Mouse (Mus musculus) left cerebral cortex, adult 11 months (tissue): ENCODE data around the gene Nucb1.

Experiments
- DNase-seq: peaks from one replicate; pipeline ENCODE4 v3.0.0; 2022; ENCODE audit warnings: low spot score

Gene Nucb1

DNA sequence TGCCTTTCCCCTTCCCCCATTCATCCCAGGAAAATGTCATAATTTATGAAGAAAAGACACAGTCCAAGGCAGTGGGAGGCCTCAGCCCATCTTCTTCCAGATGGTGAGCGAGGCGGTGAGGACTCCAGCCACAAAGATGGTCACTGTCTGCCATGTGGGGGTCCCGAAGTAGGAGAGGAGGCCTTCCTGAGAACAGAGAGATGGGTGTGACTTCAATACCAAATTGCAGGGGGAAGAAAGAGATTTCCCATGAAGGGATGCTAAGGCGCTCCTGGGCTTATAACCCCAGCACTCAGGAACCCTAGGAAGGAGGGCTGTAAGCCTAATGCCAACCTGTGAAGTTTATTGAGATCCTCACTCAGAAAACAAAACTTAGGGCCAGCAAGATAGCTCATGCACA, 48.4 kb downstream of the Nucb1 start:
- no peak for DNase-seq

GRCm38 (mm10) chr7:45461326-45461725, 48.9 kb downstream of the Nucb1 start:
- no peak for DNase-seq

- DNase-seq, result no peak
Measured at GRCm38 (mm10) chr7:45460860-45461314, 49.3 kb downstream of the Nucb1 start.

DNA sequence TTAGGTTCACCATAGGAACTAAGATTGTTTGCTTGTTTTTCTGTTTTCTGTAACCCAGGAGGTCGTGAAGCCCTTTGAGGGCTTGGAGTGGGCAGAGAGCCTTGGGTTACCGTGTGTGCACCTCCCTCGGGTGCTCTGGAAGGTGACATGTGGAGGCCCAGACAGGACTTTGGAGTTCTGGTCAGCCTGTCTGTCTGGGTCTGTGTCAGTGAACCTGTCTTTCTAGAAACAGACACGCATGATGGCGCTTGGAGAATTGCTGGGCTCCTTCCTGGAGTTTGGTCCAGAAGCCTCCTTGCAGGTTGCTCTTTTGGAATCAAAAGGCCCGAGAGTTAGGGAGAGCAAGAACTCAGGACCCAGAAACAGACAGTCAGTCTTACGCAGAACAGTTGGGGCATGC, 49.8 kb downstream of the Nucb1 start:
- no peak for DNase-seq

DNA sequence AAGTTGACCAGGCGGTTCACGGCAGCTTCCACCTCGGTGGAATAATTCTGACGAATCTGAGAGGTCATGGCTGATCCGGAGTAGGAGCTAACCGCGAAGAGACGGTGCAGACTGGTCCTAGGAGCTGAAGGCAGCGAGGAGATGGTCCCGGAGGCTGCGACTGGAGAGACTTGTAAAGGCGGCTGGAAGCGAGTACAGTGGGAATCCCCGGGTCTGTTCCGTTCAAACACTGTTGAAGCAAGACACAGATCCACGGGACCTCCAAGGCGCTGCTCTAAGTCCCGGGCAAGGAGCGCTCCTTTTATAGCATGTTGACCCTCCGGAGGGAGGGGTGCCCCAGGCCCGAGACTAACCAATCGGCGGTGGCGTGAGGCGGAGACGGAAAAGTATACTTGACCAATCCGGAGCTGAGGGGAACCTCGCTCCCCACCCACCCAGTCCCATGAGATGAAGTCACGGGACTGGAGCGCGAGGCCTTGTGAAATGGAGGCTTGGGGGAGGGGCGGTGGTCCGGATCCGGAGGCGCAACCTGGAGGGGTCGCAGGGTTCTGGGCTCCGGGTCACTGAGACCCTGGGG, 50.6 kb downstream of the Nucb1 start, which contains the start of gene Ftl1:
Ftl1 (minus strand) TSS at position 321 of the 577 bp plus-strand sequence.
- DNase-seq, result peak; percentile 97

DNA sequence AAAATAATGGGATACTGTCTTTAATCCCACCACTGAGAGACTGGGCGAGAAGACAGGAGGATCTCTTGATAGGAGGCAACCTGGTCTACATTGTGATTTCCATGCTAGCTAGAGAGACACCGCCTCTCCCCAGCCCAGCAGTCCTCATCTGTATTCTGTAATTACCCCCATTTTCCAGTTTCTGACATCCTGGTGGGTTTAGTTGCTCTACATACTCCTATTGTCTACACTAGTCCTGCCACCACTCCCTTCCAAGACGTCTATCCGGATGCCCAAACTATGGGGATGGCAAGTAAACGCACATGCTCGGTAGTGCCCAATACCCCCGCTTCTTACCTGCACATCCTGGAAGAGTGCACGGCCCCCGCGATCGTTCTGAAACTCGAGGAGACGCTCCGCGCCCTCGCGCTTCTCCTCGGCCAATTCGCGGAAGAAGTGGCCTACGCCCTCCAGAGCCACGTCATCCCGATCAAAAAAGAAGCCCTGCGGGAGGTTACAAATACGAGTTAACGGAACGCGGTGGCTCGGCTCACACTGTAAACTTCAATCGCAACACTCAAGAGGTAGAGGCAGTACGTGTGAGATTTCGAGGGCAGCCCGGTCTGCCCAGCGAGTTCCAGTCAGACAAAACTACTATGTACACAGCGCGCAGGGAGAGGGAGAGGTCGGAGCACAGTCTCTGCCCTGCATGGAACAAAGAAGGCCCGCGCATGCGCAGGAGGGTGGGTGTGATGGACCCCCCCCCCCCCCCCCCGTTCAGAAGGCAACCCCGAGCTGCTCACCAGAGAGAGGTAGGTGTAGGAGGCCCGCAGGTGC, 51.2 kb downstream of the Nucb1 start:
- DNase-seq, result no peak

DNA sequence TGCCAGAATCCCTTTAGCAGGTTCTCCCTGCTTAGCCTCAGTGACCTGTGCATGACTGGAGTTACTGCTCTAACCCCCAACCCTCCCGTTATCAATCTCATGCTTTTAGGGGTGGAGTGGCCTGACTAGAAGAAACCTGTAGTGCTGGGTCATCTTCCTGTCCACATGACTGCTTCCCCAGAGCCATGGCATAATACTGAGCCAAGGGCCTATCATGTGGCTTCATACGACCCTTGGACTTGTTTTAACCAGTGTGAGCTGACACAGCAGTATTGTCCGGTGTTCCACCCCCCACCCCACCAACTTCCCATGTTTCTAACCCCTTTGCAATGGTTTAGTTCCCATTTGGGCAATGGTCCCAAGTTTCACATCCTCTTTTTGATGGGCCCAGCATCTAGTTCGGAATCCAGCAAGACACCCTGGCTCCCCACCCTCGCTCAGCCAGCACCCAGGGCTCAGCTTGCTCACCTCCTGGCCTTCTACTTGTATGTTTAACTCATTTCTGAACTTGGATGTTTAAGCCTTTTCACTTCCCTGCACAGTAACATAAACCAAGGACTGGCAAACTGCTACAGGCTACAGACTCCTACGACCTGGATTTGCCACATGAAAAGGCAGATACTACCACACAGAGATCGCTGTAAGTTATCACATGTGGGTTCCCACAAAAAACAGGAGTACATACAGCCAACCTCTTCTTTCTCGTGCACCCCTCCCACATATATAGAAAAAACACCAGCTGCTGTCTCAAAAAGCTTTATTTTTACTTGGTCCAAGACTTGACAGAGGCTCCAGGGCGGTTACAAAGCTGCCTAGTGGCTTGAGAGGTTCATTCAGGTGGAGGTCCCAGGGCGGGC, 52.8 kb downstream of the Nucb1 start:
- no peak for DNase-seq

GRCm38 (mm10) chr7:45456721-45457203, 53.4 kb downstream of the Nucb1 start:
- no peak for DNase-seq

DNA sequence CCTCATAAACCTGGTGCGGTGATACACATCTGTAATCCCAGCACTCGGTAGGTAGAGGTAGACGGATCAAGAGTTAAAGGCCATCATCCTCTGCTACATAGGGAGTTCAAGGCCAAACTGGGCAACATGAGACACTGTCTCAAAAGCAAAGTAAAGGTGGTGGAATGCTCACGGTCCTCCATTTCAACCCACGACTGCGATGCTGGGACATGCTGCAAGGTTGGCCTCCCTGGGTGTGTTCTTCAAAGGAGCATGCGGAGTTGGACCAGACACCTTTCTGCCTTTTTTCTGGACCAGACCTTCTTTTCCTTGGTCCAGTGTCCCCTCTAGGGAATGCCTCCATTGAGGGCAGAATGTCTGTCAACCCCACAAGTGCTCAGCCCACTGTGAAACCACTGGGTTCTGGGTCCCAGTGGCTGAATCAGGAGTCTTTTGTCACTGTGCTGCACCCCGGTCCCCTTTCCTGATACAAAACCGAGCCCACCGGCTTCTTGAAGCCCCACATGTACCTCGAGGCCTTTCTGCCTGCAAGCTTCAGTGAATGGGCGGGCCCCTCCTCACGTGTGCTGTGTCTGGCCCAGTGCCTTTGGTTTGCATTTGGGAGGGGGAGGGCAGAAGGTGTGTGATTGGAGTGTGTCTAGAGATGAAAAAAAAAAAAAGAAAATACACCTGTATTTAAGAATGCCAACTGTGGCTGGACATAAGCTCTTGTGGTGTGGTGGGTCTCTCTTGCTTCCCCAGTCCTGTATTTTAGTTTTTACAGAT, 54.1 kb downstream of the Nucb1 start:
- no peak for DNase-seq

DNA sequence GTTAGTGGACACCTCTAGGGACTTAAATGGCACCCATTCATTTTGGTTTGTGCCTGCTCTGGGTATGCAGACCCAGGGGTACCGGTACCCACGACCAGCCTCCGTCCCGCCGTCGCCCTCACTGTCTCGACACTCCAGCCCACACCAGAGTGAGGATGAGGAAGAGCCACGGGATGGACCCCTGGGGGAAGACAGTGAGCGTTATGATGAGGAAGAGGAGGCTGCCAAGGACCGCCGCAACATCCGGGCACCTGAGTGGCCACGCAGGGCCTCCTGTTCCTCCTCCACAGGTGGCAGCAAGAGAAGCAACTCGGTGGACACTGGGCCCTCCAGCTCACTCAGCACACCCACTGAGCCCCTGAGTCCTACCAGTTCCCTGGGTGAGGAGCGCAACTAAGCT, 55.2 kb downstream of the Nucb1 start:
- DNase-seq, result no peak

GRCm38 (mm10) chr7:45451344-45451982, 58.7 kb downstream of the Nucb1 start:
- DNase-seq, result peak; percentile 80

- no peak for DNase-seq
Measured at GRCm38 (mm10) chr7:45449974-45450373, 60.2 kb downstream of the Nucb1 start.

DNA sequence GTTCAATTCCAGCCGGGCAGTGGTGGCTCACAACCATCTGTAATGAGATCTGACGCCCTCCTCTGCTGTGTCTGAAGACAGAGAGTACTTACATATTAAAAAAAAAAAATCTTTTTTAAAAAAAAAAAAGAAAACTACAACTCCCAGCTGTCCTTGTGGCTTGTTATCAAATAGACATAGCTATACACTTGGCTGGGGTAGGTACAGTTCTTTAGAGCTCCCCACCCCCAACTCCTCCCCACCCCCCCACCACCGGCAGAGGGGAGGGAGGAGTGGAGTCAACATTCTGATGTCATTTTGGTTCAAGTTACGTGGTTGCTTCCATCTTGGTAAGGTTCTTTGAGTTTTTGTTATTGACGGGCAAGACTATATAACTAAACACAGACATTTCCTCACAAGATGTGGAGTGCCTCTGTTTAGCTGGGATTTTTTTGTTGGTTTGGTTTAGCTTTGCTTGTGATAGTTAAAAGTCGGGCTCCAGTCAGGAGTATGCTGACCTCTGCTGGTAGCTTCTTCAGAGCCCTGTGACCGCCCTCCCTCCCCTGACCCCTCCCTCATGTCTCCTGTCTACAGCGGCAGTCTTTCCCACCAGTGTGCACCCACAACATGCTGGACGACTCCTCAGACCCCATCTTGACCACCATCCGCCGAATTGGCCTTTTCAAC, 62.7 kb downstream of the Nucb1 start:
- DNase-seq, result no peak

GRCm38 (mm10) chr7:45446589-45446988, 63.6 kb downstream of the Nucb1 start:
- DNase-seq, result no peak

GRCm38 (mm10) chr7:45443526-45444420, 66.4 kb downstream of the Nucb1 start:
- no peak for DNase-seq
